Comparison of ENCODE assay signal across 9 mouse cellular contexts in the genomic region with DNA sequence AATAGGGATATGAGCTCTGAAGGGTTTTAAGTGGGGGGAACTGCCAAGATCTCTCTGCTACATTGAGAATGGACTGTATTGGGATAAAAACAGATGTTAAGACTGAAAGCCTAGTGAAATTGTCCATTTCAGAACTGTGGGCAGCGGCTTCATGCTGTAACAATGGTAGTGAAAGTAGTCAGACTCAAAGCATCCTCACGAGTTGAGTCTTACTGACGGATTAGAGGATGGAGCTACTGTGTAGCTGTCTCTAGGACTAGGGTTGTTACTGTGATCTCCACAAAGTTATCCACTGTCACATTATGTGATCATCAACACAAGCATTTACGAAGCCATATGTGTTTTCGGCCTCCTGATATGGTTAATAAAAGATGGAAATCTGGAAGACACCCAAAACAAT. TPM values are rescaled to one million over a fixed set of nuclear protein-coding genes. Genes with fewer than 3 reads are reported as not detected.
DNase-seq lines count a peak whose midpoint lies in the region; ATAC-seq and TF ChIP-seq lines count a peak whose summit lies in the region.
"Had no signal": no experiment of that assay in that cellular context is flagged by ENCODE, and none has a peak within 500 bp of the region (broad histone marks: within the 10 kb centered on the region; RNA-seq: fewer than 3 reads in every experiment).

No protein-coding gene starts in this region.

- H3K4me1 ChIP-seq in heart, adult 2 months (ENCODE audit: control insufficient read depth, insufficient read depth, low read length), result peaks cover 5% of the 10 kb centered on the region
- H3K4me1 ChIP-seq in forebrain, embryonic 10.5 days, result peaks cover 25% of the 10 kb centered on the region
- peaks cover 43% of the 10 kb centered on the region for H3K4me1 ChIP-seq in liver, embryonic 12.5 days

- peak overlapping the region; percentile 78 for H3K4me3 ChIP-seq in heart, adult 2 months
- peak overlapping the region; percentile 97 for H3K4me3 ChIP-seq in forebrain, embryonic 10.5 days
- peak overlapping the region; percentile 85 for H3K4me3 ChIP-seq in liver, embryonic 12.5 days

- H3K4me2 ChIP-seq in liver, embryonic 12.5 days, result peak overlapping the region; percentile 86

- H3K36me3 ChIP-seq in heart, adult 2 months (ENCODE audit: control insufficient read depth, insufficient read depth, low read length), result peaks cover 39% of the 10 kb centered on the region
- H3K36me3 ChIP-seq in forebrain, embryonic 10.5 days (replicated peaks), result peaks cover 68% of the 10 kb centered on the region
- H3K36me3 ChIP-seq in liver, embryonic 12.5 days, result peaks cover 62% of the 10 kb centered on the region

- intact Hi-C loops in heart, adult 2 months (cut with DNase I), result loop anchor here (5.0 kb wide), 1 partner anchor 271 kb away; the partner anchor contains the start of gene Ddx20
- intact Hi-C loops in heart, postnatal 36 days (cut with DNase I), result loop anchor here (2.0 to 5.0 kb wide), 2 partner anchors 231 to 271 kb away; partner anchors contain the start of gene Ddx20

- no peaks in the 10 kb centered on the region for H3K27me3 ChIP-seq in heart, adult 2 months (ENCODE audit: control insufficient read depth, insufficient read depth, low read length)
- no peaks in the 10 kb centered on the region for H3K27me3 ChIP-seq in forebrain, embryonic 10.5 days (ENCODE audit: poor library complexity, severe bottlenecking)
- H3K27me3 ChIP-seq in liver, embryonic 12.5 days (replicated peaks), result no peaks in the 10 kb centered on the region

- ATAC-seq in liver, embryonic 12.5 days, result no peak

- 15% methylated on average over 5 of the region's 5 CpGs for WGBS in heart, adult 2 months
- 52% methylated on average over 5 of the region's 5 CpGs for WGBS in forebrain, embryonic 10.5 days
- WGBS in liver, embryonic 12.5 days (ENCODE audit: insufficient replicate concordance), result 27% methylated on average over 5 of the region's 5 CpGs

- no peak for TF ChIP-seq POLR2A in heart, adult 2 months (IDR thresholded peaks at IDR 0.05; ENCODE audit: insufficient read depth, low read depth, low read length)

- peaks cover 4% of the 10 kb centered on the region for H3K79me2 ChIP-seq in heart, adult 2 months (replicated peaks; ENCODE audit: control insufficient read depth, insufficient read depth, low read length)

- H3K27ac ChIP-seq in heart, adult 2 months, result peak overlapping the region; percentile 95
- peak overlapping the region; percentile 95 for H3K27ac ChIP-seq in forebrain, embryonic 10.5 days
- H3K27ac ChIP-seq in liver, embryonic 12.5 days, result peak overlapping the region; percentile 92

- no peak for TF ChIP-seq EP300 in heart, adult 2 months (IDR thresholded peaks at IDR 0.05; ENCODE audit: insufficient read depth, low read depth, low read length)

- no peak for DNase-seq in heart, adult 2 months
- no peak for DNase-seq in heart, postnatal 36 days
- peak; percentile 19 for DNase-seq in 416B (ENCODE audit: low read depth)
- DNase-seq in forebrain, embryonic 10.5 days (ENCODE audit: extremely low spot score, low spot score), result no peak
- no peak for DNase-seq in embryo, embryonic 10.5 days (ENCODE audit: low spot score)
- no peak for DNase-seq in layer of hippocampus, adult 18-20 months (ENCODE audit: low spot score in 2 of 2)
- no peak for DNase-seq in left cerebral cortex, adult 11 months (ENCODE audit: low spot score)

- peak overlapping the region; percentile 96 for H3K9ac ChIP-seq in heart, adult 2 months (ENCODE audit: low read depth, low read length)
- H3K9ac ChIP-seq in liver, embryonic 12.5 days, result peak overlapping the region; percentile 94

- no peak for TF ChIP-seq CTCF in heart, adult 2 months (IDR thresholded peaks at IDR 0.05)

- H3K9me3 ChIP-seq in forebrain, embryonic 10.5 days, result no peaks in the 10 kb centered on the region
- H3K9me3 ChIP-seq in liver, embryonic 12.5 days (replicated peaks), result no peaks in the 10 kb centered on the region

RNA-seq across cellular contexts. Expression of gene Wdr77, which starts 1.0 kb away (rescaled TPM):
- total RNA-seq in heart, adult 2 months (2021), result 10 to 100 TPM; 37.8 to 39.6 TPM
- 40.9 and 58.5 TPM in 2 replicates for polyA plus RNA-seq in heart, adult 2 months (2012; rRNA removed)
- 10 to 100 TPM; 46.9 to 48.5 TPM for total RNA-seq in heart, postnatal 36 days (2021)
- polyA plus RNA-seq in forebrain, embryonic 10.5 days (2016; fragmentation: Nextera tagmentation; extraction: Ambion mirVana), result 202 and 207 TPM in 2 replicates
- 86.6 and 90.0 TPM in 2 replicates for polyA plus RNA-seq in liver, embryonic 12.5 days (2016; fragmentation: Nextera tagmentation; extraction: Ambion mirVana)
- 10 to 100 TPM; 44.1 to 51.2 TPM for total RNA-seq in layer of hippocampus, adult 18-20 months (2021)

RNA-seq across cellular contexts. Expression of gene Atp5f1, which starts 1.7 kb away (rescaled TPM):
- 1,000 to 10,000 TPM; 1,076 to 1,219 TPM for total RNA-seq in heart, adult 2 months (2021)
- polyA plus RNA-seq in heart, adult 2 months (2012; rRNA removed), result 478 and 1,133 TPM in 2 replicates
- 1,000 to 10,000 TPM; 1,203 to 1,219 TPM for total RNA-seq in heart, postnatal 36 days (2021)
- 475 and 481 TPM in 2 replicates for polyA plus RNA-seq in forebrain, embryonic 10.5 days (2016; fragmentation: Nextera tagmentation; extraction: Ambion mirVana)
- 368 TPM in 2 replicates for polyA plus RNA-seq in liver, embryonic 12.5 days (2016; fragmentation: Nextera tagmentation; extraction: Ambion mirVana)
- total RNA-seq in layer of hippocampus, adult 18-20 months (2021), result 100 to 1,000 TPM; 250 to 254 TPM

RNA-seq across cellular contexts. Expression of gene Ovgp1, which starts 15.3 kb away (rescaled TPM):
- total RNA-seq in heart, adult 2 months (2021), result under 1 TPM; 0.16 to 0.34 TPM
- polyA plus RNA-seq in heart, adult 2 months (2012; rRNA removed), result 0.98 and 1.4 TPM in 2 replicates
- under 1 TPM; 0.27 to 0.58 TPM for total RNA-seq in heart, postnatal 36 days (2021)
- polyA plus RNA-seq in forebrain, embryonic 10.5 days (2016; fragmentation: Nextera tagmentation; extraction: Ambion mirVana), result 2.4 TPM in 2 replicates
- polyA plus RNA-seq in liver, embryonic 12.5 days (2016; fragmentation: Nextera tagmentation; extraction: Ambion mirVana), result 0.45 and 0.77 TPM in 2 replicates
- 1 to 10 TPM; 2.0 to 2.7 TPM for total RNA-seq in layer of hippocampus, adult 18-20 months (2021)

RNA-seq across cellular contexts. Expression of gene I830077J02Rik, which starts 25.7 kb away (rescaled TPM):
- total RNA-seq in heart, adult 2 months (2021), result 1 to 10 TPM in 1 of 2 experiments, under 1 TPM in 1; 0.97 to 2.3 TPM
- polyA plus RNA-seq in heart, adult 2 months (2012; rRNA removed), result 0.72 and 0.76 TPM in 2 replicates
- under 1 TPM; 0.54 to 0.94 TPM for total RNA-seq in heart, postnatal 36 days (2021)
- 0.30 and 0.86 TPM in 2 replicates for polyA plus RNA-seq in forebrain, embryonic 10.5 days (2016; fragmentation: Nextera tagmentation; extraction: Ambion mirVana)
- polyA plus RNA-seq in liver, embryonic 12.5 days (2016; fragmentation: Nextera tagmentation; extraction: Ambion mirVana), result 4.0 and 4.4 TPM in 2 replicates
- 1 to 10 TPM in 1 of 2 experiments, under 1 TPM in 1; 0.28 to 1.0 TPM for total RNA-seq in layer of hippocampus, adult 18-20 months (2021)

RNA-seq across cellular contexts. Expression of gene Pifo, which starts 56.2 kb away (rescaled TPM):
- not detected for total RNA-seq in heart, adult 2 months (2021)
- 0.20 TPM in 1 of 2 replicates, not detected in the other for polyA plus RNA-seq in heart, adult 2 months (2012; rRNA removed)
- total RNA-seq in heart, postnatal 36 days (2021), result not detected
- 1.8 and 1.9 TPM in 2 replicates for polyA plus RNA-seq in forebrain, embryonic 10.5 days (2016; fragmentation: Nextera tagmentation; extraction: Ambion mirVana)
- polyA plus RNA-seq in liver, embryonic 12.5 days (2016; fragmentation: Nextera tagmentation; extraction: Ambion mirVana), result not detected in 2 replicates
- under 1 TPM in 1 of 2 experiments, not detected in 1; 0.84 TPM for total RNA-seq in layer of hippocampus, adult 18-20 months (2021)
- polyA plus RNA-seq: urinary bladder, adult 2 months had no signal

Comparison
In these comparisons a context has a peak if more than half of its experiments do, and no peak if none do; other contexts are left out.
1. RNA of gene Atp5f1, which starts 1.7 kb away (total RNA-seq): 1,203 to 1,219 TPM in heart, postnatal 36 days and 1,076 to 1,219 TPM in heart, adult 2 months; 250 to 254 TPM in layer of hippocampus, adult 18-20 months; every median in the first group is over 4 times any median in the second.
2. Peak in every context shown above with its lines, with median percentiles within 50 percentile points of each other: H3K27ac ChIP-seq and H3K4me3 ChIP-seq.